Mouse (Mus musculus) C2C12 (cell line): Measurements from ENCODE around the gene Olfr148.

ENCODE experiments used
- CTCF ChIP-seq: IDR thresholded peaks from one replicate; pipeline ENCODE4 v1.5.1; 2011; ENCODE audit not compliant: control insufficient read depth, insufficient read depth, insufficient read length
- MYOG ChIP-seq: IDR thresholded peaks from one replicate; pipeline ENCODE4 v1.6.1; 2011; ENCODE audit not compliant: control insufficient read depth, insufficient read length; ENCODE audit errors: extremely low read depth

- TF ChIP-seq CTCF = no peak
- no peak for TF ChIP-seq MYOG
These were observed 13.3 kb downstream of the Olfr148 start for GRCm38 (mm10) chr9:39623783-39624182.
